Mouse (Mus musculus): ENCODE results near the gene Vmn2r118. TPM values are rescaled to one million over a fixed set of nuclear protein-coding genes. Genes with fewer than 3 reads are reported as not detected.

Gene Vmn2r118
- total RNA-seq (2015) (not detected in 2 replicates), total RNA-seq (2017) (not detected in 2 replicates)

DNA sequence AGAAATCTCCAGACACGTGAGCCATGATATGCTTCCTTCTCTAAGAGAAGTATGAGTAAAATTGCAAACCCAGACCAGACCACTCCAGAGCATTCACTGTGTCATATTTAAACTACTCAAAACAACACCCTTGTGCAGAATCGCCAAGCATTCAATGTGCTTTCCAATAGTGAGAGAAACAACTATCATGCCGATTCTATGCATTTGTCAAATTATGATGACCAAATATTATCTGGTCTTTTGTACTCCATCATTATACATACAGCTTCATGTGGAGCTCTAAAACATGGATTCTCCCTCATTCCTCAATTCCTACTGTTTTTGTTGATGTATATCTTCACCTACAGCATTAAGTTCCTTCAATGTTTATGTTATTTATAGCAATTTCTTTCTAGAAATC, at the start of gene Vmn2r118:
Gene Vmn2r118, minus strand, starts transcription at position 101 of the 400 bp plus-strand sequence.
- no peak for ATAC-seq (ENCODE audit: poor library complexity, severe bottlenecking)

- ATAC-seq (ENCODE audit: poor library complexity, severe bottlenecking): no peak
Measured at GRCm38 (mm10) chr17:55661099-55661498, 36.1 kb upstream of the Vmn2r118 start.

- ATAC-seq (ENCODE audit: poor library complexity, severe bottlenecking): no peak
Measured at GRCm38 (mm10) chr17:55590838-55591237, 34.2 kb downstream of the Vmn2r118 start.

DNA sequence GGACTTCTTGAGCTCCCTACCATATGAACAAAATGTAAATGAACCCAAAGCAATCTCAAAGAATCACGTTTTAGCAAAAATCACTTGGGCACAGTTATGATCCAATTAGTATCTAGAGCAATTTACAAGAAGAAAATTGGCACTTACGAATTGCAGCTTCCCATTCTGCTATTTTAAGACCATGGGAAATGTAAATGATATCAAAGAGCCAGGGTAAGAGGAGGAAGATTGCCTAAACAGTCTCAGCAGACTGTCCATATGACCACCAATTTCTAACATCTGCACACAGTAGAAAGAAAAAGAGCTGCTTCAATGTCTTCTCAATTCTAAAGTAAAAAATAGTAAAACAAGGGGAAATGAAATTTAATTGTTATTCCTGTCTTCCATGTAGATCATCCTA, 63.2 kb downstream of the Vmn2r118 start:
- ATAC-seq (ENCODE audit: poor library complexity, severe bottlenecking): no peak

DNA sequence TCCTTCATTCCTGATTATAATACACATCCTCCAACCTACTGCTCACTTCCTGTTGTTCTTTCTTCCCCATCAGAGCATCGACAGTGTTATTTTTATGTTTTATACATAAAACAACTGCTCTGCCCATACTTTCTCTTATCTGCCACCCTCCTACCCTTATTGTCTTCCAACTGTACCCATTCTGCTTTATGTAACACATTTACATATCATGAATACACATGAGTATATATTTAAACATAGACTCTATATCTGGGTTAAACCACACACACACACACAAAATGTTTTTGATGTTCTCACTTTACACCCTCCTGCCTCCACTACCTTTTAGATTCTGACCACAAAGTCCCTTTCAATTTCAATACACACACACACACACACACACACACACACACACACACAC, 76.5 kb downstream of the Vmn2r118 start:
- no peak for ATAC-seq (ENCODE audit: poor library complexity, severe bottlenecking)

Other genes starting within 250 kb of the Vmn2r118 start
- gene St6gal2, start 179.8 kb downstream of the Vmn2r118 start, total RNA-seq (2015): not detected in 2 replicates
- not detected in 2 replicates for gene St6gal2, start 179.8 kb downstream of the Vmn2r118 start, total RNA-seq (2017)
- 37.6 and 39.6 TPM in 2 replicates for gene Pot1b, start 87.4 kb upstream of the Vmn2r118 start, total RNA-seq (2015)
- 67.6 and 74.7 TPM in 2 replicates for gene Pot1b, start 87.4 kb upstream of the Vmn2r118 start, total RNA-seq (2017)
- 31.8 and 37.3 TPM in 2 replicates for gene Adgre4, start 124.8 kb upstream of the Vmn2r118 start, total RNA-seq (2015)
- gene Adgre4, start 124.8 kb upstream of the Vmn2r118 start, total RNA-seq (2017): 18.7 and 20.1 TPM in 2 replicates